Mouse (Mus musculus) CH12.LX (cell line): ENCODE measurements at regions not wholly inside any gene's neighbourhood (a gene's known extent, or its start where the extent isn't known, plus 50 kb on each side); places are given as distances from the start of the nearest gene placed in this dataset.

Experiments used
- DNase-seq: peaks from one replicate; pipeline ENCODE4 v3.0.0-alpha.2; 2013; ENCODE audit errors: extremely low read depth
- H3K27ac ChIP-seq: 2 replicates; pipeline ENCODE4 v1.5.1; 2012; ENCODE audit warnings: low read depth, mild to moderate bottlenecking, control low read depth, moderate library complexity; ENCODE audit not compliant: insufficient read depth
- H3K27me3 ChIP-seq: replicated peaks from 2 replicates; pipeline ENCODE3; 2012; ENCODE audit warnings: inconsistent platforms
- H3K36me3 ChIP-seq, 2 experiments: replicated peaks in 1 of 2; 2 replicates each; pipeline versions ENCODE3 to v1.6.1; 2012; ENCODE audit warnings: inconsistent platforms in 1 of 2, low read length in 1 of 2, mild to moderate bottlenecking in 1 of 2, mixed read lengths in 1 of 2, moderate library complexity in 1 of 2; ENCODE audit not compliant: control insufficient read depth in 1 of 2, insufficient read depth in 1 of 2
- H3K4me1 ChIP-seq, 2 experiments: 2 replicates each; pipeline ENCODE4 v1.6.1; 2012; ENCODE audit warnings: inconsistent platforms in 1 of 2, moderate library complexity in 1 of 2; ENCODE audit not compliant: insufficient read depth in 2 of 2, control insufficient read depth in 1 of 2
- H3K4me2 ChIP-seq: 2 replicates; pipeline ENCODE4 v1.6.1; 2012; ENCODE audit warnings: low read depth, mild to moderate bottlenecking, control low read depth; ENCODE audit not compliant: poor library complexity, insufficient read depth, severe bottlenecking
- H3K4me3 ChIP-seq, 3 experiments: fragments of 150-350 bp in 1 of 3; sonication (generic) in 1 of 3; replicated peaks in 1 of 3; 2 replicates each; pipeline versions ENCODE3 to v1.5.1; 2011 to 2012; ENCODE audit warnings: low read depth in 2 of 3, low read length in 2 of 3, mild to moderate bottlenecking in 2 of 3, moderate library complexity in 2 of 3, control low read depth in 1 of 3, improper control_type of control experiment in 1 of 3, inconsistent platforms in 1 of 3, mixed read lengths in 1 of 3; ENCODE audit not compliant: poor library complexity in 1 of 3
- H3K79me2 ChIP-seq: replicated peaks from 2 replicates; pipeline ENCODE4 v1.6.1; 2012; ENCODE audit warnings: mild to moderate bottlenecking, moderate library complexity; ENCODE audit not compliant: control insufficient read depth, poor library complexity, insufficient read depth, severe bottlenecking; ENCODE audit errors: extremely low read depth
- H3K9ac ChIP-seq: 2 replicates; pipeline ENCODE4 v1.6.1; 2012; ENCODE audit warnings: low read depth, mild to moderate bottlenecking, control low read depth, moderate library complexity; ENCODE audit not compliant: insufficient read depth
- H3K9me3 ChIP-seq: replicated peaks from 2 replicates; pipeline ENCODE3; 2012; ENCODE audit warnings: low read length, inconsistent platforms, mixed read lengths
- CHD1 ChIP-seq: IDR thresholded peaks from 2 replicates; pipeline ENCODE4 v1.6.1; 2012; ENCODE audit warnings: low read depth, low read length, improper control_type of control experiment, inconsistent platforms
- CHD2 ChIP-seq: IDR thresholded peaks from 2 replicates; pipeline ENCODE4 v1.6.1; 2011; ENCODE audit warnings: low read length, improper control_type of control experiment
- EP300 ChIP-seq: IDR thresholded peaks from 2 replicates; pipeline ENCODE4 v1.6.1; 2011; ENCODE audit warnings: low read length, improper control_type of control experiment
- ETS1 ChIP-seq: conservative IDR thresholded peaks from 2 replicates; pipeline ENCODE4 v1.6.1; 2012; ENCODE audit warnings: low read depth, mild to moderate bottlenecking, inconsistent platforms, low read length, improper control_type of control experiment, moderate library complexity
- HCFC1 ChIP-seq: IDR thresholded peaks from 2 replicates; pipeline ENCODE4 v1.6.1; 2012; ENCODE audit warnings: low read depth, mild to moderate bottlenecking, inconsistent platforms, low read length, improper control_type of control experiment
- JUN ChIP-seq: IDR thresholded peaks from 2 replicates; pipeline ENCODE4 v1.6.1; 2011; ENCODE audit warnings: low read depth, mild to moderate bottlenecking, low read length, improper control_type of control experiment, moderate library complexity; ENCODE audit not compliant: insufficient read depth
- JUND ChIP-seq: conservative IDR thresholded peaks from 2 replicates; pipeline ENCODE4 v1.6.1; 2011; ENCODE audit warnings: low read depth, low read length, improper control_type of control experiment
- KAT2A ChIP-seq: IDR thresholded peaks from 2 replicates; pipeline ENCODE4 v1.6.1; 2012; ENCODE audit warnings: low read length, improper control_type of control experiment, inconsistent platforms; ENCODE audit not compliant: insufficient replicate concordance
- MAFK ChIP-seq: IDR thresholded peaks from 2 replicates; pipeline ENCODE4 v1.6.1; 2011; ENCODE audit warnings: low read length, improper control_type of control experiment; ENCODE audit not compliant: insufficient replicate concordance
- MAX ChIP-seq: IDR thresholded peaks from 2 replicates; pipeline ENCODE4 v1.6.1; 2011; ENCODE audit warnings: low read length, improper control_type of control experiment
- MAZ ChIP-seq: IDR thresholded peaks from 2 replicates; pipeline ENCODE4 v1.6.1; 2012; ENCODE audit warnings: low read depth, mild to moderate bottlenecking, inconsistent platforms, low read length, improper control_type of control experiment, moderate library complexity
- MEF2A ChIP-seq: IDR thresholded peaks from 2 replicates; pipeline ENCODE4 v1.6.1; 2014; ENCODE audit warnings: low read depth, mild to moderate bottlenecking, inconsistent platforms, low read length, improper control_type of control experiment, borderline replicate concordance
- MXI1 ChIP-seq: IDR thresholded peaks from 2 replicates; pipeline ENCODE4 v1.6.1; 2011; ENCODE audit warnings: mild to moderate bottlenecking, low read depth, low read length, improper control_type of control experiment
- MYC ChIP-seq: IDR thresholded peaks from 2 replicates; pipeline ENCODE4 v1.6.1; 2011; ENCODE audit warnings: low read depth, mild to moderate bottlenecking, improper control_type of control experiment, low read length
- POLR2A ChIP-seq: IDR thresholded peaks from 2 replicates; pipeline ENCODE4 v1.6.1; 2011; ENCODE audit warnings: low read depth, mild to moderate bottlenecking, improper control_type of control experiment, low read length
- POLR2AphosphoS2 ChIP-seq: IDR thresholded peaks from 2 replicates; pipeline ENCODE4 v1.6.1; 2011; ENCODE audit warnings: low read depth, low read length, improper control_type of control experiment
- RCOR1 ChIP-seq: conservative IDR thresholded peaks from 2 replicates; pipeline ENCODE4 v1.6.1; 2012; ENCODE audit warnings: low read depth, mild to moderate bottlenecking, inconsistent platforms, low read length, improper control_type of control experiment
- SMC3 ChIP-seq: IDR thresholded peaks from 2 replicates; pipeline ENCODE4 v1.6.1; 2011; ENCODE audit warnings: low read depth, low read length, improper control_type of control experiment
- TBP ChIP-seq: conservative IDR thresholded peaks from 2 replicates; pipeline ENCODE4 v1.6.1; 2011; ENCODE audit warnings: low read depth, low read length, improper control_type of control experiment
- USF2 ChIP-seq: conservative IDR thresholded peaks from 2 replicates; pipeline ENCODE4 v1.6.1; 2011; ENCODE audit warnings: low read depth, low read length, improper control_type of control experiment
- ZKSCAN1 ChIP-seq: IDR thresholded peaks from 2 replicates; pipeline ENCODE4 v1.6.1; 2012; ENCODE audit warnings: low read depth, inconsistent platforms, low read length, improper control_type of control experiment, borderline replicate concordance
- ZNF384 ChIP-seq: IDR thresholded peaks from 2 replicates; pipeline ENCODE4 v1.6.1; 2012; ENCODE audit warnings: low read depth, low read length, improper control_type of control experiment, inconsistent platforms
- dilution Hi-C: fragments of 300-500 bp; cut with MboI; formaldehyde crosslinking; loops from 2 replicates; pipeline ENCODE4 v1.14.3; 2020; ENCODE audit warnings: low sequenced_read_pairs; ENCODE audit not compliant: extremely low pct_unique_long_range_greater_than_20kb, extremely low pct_ligation_motif_present
- in situ Hi-C: fragments of 300-500 bp; cut with MboI; formaldehyde crosslinking; loops from 3 replicates; pipeline ENCODE4 v1.14.3; 2019; ENCODE audit warnings: low sequenced_read_pairs, low pct_ligation_motif_present, low pct_unique_long_range_greater_than_20kb, mixed read lengths

GRCm38 (mm10) chr9:122571402-122572059 lies 175.6 kb upstream of the Topaz1 start:
- H3K36me3 ChIP-seq: no peaks in the 10 kb centered on the region

GRCm38 (mm10) chr9:122572060-122572835 lies 174.9 kb upstream of the Topaz1 start:
- DNase-seq: no peak
- Histone ChIP-seq H3K9ac (no peak overlapping the region), H3K27ac (no peak overlapping the region), H3K36me3 (no peaks in the 10 kb centered on the region), H3K9me3 (peaks cover 4% of the 10 kb centered on the region), H3K79me2 (no peaks in the 10 kb centered on the region; the same call in 1 of the 2 replicates), H3K4me2 (no peak overlapping the region), H3K27me3 (peaks cover 47% of the 10 kb centered on the region), H3K4me3 (no peak overlapping the region), H3K4me1 (no peaks in the 10 kb centered on the region)
- in situ Hi-C loops (no loop called here), dilution Hi-C loops (no loop called here)
- no peak for TF ChIP-seq CHD2
- TF ChIP-seq ZKSCAN1: no peak
- TF ChIP-seq JUND: no peak
- TF ChIP-seq MAFK: no peak
- no peak for TF ChIP-seq SMC3
- no peak for TF ChIP-seq MEF2A
- TF ChIP-seq MYC: no peak
- no peak for TF ChIP-seq POLR2AphosphoS2

More at GRCm38 (mm10) chr9:122571402-122572059, 175.6 kb upstream of the Topaz1 start:
- in situ Hi-C loops (no loop called here), dilution Hi-C loops (no loop called here)
- Histone ChIP-seq H3K4me3 (no peak overlapping the region), H3K4me2 (no peak overlapping the region), H3K27me3 (peaks cover 41% of the 10 kb centered on the region), H3K9ac (no peak overlapping the region), H3K79me2 (no peaks in the 10 kb centered on the region; the same call in 1 of the 2 replicates), H3K9me3 (peaks cover 4% of the 10 kb centered on the region), H3K4me1 (no peaks in the 10 kb centered on the region), H3K27ac (no peak overlapping the region)
- TF ChIP-seq KAT2A (no peak), CHD1 (no peak)
- no peak for DNase-seq

- dilution Hi-C loops: no loop called here
- H3K4me2 ChIP-seq: no peak overlapping the region
Observed at GRCm38 (mm10) chr9:122572836-122573267, 174.3 kb upstream of the Topaz1 start.

More at GRCm38 (mm10) chr9:122572836-122573267, 174.3 kb upstream of the Topaz1 start:
- Histone ChIP-seq H3K27me3 (peaks cover 52% of the 10 kb centered on the region), H3K9me3 (peaks cover 4% of the 10 kb centered on the region)
- in situ Hi-C loops: no loop called here
- no peak for DNase-seq
- TF ChIP-seq JUND: no peak
- TF ChIP-seq ETS1: no peak
- no peak for TF ChIP-seq CHD2
- no peak for TF ChIP-seq HCFC1
- TF ChIP-seq MEF2A: no peak
- TF ChIP-seq MXI1: no peak
- TF ChIP-seq RCOR1: no peak
- TF ChIP-seq SMC3: no peak
- no peak for TF ChIP-seq MAX
- no peak for TF ChIP-seq USF2
- no peak for TF ChIP-seq MAZ
- TF ChIP-seq CHD1: no peak
- TF ChIP-seq MAFK: no peak
- TF ChIP-seq ZNF384: no peak
- no peak for TF ChIP-seq JUN
- TF ChIP-seq EP300: no peak
- no peak for TF ChIP-seq TBP
- no peak for TF ChIP-seq POLR2A
- TF ChIP-seq, all 38 proteins: peak for 0
- Histone ChIP-seq H3K4me3 (no peak overlapping the region), H3K79me2 (no peaks in the 10 kb centered on the region; the same call in 1 of the 2 replicates), H3K9ac (no peak overlapping the region), H3K27ac (no peak overlapping the region), H3K36me3 (no peaks in the 10 kb centered on the region), H3K4me1 (no peaks in the 10 kb centered on the region)
